Mouse (Mus musculus): Measurements from ENCODE around the gene Bri3.
A peak's percentile ranks its signal among the peaks of the same experiment; 100 is the strongest.

The Bri3 gene

DNA sequence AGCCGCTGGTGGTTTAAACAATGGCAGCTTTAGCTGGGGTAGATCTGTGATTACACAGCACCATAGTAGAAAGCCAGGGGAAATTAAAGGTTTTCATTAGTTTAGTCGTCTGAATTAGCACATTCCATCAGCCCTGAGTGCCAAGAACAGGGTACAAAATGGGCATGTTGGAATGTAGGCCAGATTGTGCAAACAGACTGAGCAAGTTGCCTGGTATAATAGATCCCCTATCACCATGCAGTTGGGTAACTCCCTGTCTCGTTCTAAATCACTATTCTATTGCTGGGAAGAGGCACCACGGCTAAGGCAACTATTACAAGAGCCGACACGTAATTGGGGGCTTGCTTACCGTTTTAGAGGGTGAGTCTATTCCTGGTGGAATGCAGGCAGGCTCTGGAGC, 9.5 kb upstream of the Bri3 start:
- no peak for DNase-seq (ENCODE audit: low spot score)

DNA sequence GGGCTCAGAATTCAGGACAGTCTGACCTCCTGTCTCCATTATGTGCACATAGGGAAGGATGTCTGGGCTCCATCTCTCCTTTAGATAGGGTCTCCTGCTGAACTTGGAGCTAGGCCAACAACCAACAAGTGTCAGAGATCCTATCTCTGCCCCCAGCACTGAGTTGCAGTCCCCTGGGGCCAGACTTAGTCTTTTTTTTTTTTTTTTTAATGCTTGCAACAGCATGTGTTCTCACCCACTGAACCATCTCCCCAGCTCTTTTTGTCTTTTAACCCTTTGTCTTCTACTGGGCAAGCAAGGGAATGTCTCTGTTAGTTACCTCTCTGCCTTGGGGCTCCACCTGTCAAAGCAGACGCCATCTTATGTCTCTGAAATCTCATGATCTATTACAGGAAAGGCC, 5.3 kb upstream of the Bri3 start:
- DNase-seq (ENCODE audit: low spot score), result no peak

DNA sequence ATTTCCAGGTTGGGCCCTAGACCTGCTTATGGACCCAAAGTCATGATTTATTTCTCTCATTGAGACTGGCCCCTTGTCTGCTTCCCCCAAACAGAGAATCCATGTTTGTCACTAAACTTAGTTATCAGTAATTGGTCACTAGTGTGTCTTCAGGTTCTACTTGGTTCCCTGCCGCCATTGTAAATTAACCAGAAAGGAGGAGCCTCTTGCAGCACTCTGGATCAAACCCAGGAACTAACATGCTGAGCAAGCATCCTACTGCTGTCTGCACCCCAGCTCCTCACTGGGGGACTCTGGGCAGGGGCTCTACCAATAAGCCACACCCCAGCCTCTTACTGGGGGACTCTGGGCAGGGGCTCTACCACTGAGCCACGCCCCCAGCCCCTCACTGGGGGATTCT, 1.4 kb downstream of the Bri3 start:
- no peak for DNase-seq (ENCODE audit: low spot score)

DNA sequence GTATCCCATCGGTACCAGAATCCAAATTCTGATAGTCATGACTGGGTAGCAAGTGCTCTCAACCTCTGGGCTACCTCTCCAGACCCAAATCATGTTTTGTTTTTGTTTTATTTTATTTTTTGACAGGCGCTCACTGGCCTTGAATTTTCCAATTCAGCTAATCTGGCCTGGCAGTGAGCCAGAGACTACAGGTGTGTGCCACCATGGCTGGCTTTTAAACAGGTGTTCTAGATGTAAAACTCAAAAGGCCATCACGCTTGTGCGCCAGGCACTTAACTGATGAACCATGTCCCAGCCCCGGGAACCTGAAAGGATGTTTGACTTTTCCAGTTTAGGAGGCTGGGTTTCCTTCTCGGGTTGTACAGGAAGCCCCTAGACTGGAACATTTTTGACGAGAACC, 2.4 kb downstream of the Bri3 start:
- DNase-seq (ENCODE audit: low spot score), result no peak

DNA sequence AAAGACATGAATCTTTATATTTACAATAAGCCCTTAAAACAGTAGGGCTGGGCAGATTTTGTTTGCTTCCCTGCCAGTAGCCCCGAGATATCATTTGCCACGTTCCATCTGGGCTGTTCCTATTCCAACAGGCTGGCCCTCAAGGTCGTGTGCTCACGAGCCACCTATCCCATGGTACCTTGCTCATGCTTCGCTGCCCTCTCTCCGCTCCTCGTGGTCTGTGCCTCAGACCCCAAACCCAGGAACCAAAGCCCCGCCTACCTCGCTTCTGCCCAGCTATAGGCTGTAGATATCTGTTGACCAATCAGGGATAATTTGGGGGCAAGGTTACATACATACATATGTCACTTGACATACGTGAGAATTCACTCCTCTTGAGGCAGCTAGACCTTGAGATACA, 3.1 kb downstream of the Bri3 start:
- DNase-seq (ENCODE audit: low spot score), result no peak

DNA sequence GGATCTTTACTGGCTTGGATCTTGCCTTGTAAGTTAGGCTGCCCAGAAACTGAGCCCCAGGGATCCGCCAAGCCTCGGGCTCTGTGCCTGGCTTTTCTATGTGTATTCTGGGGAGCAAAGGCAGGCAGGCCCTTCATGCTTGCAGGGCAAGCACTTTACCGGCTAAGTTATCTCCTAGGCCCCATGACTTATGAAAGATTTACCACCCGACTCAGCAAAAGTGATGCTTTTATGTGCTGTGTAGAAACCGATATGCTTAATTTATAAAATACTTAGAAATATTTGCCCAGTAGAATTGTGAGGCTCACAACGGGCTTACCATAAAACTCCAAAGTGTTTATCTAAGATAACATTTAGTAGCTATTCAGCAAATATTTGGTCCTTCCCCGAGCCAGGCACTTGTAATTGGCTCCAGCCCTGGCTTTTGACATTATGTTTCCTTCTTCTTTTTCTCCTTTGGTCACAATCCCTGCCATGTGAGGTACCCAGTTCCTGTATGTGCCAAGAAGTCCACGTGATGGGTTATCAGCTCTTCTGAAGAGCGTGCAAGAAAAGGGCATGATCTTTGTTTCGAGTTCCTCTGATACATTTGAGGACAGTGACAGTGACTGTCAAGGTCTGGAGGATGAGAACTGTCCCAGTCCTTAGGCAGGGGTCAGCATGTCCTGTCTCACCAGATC, 3.8 kb downstream of the Bri3 start:
- no peak for DNase-seq (ENCODE audit: low spot score)

DNA sequence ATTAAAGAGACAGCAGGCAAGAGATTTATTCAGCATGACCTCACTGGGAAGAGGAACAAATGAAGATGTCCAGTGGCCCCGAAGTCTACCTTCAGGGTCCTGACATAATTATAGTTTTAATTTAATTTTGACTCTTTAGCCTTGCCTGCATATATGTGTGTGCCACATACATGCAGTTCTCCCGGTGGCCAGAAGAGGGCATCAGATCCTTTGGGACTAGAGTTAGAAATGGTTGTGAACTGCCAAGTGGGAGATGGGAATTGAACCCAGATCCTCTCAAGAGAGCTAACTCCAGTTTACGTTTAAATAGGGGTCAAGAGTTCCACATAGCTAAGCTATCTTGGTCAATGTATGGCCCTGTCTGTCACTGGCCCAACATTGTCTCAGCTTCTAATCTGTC, 5.6 kb downstream of the Bri3 start:
- no peak for DNase-seq (ENCODE audit: low spot score)

DNA sequence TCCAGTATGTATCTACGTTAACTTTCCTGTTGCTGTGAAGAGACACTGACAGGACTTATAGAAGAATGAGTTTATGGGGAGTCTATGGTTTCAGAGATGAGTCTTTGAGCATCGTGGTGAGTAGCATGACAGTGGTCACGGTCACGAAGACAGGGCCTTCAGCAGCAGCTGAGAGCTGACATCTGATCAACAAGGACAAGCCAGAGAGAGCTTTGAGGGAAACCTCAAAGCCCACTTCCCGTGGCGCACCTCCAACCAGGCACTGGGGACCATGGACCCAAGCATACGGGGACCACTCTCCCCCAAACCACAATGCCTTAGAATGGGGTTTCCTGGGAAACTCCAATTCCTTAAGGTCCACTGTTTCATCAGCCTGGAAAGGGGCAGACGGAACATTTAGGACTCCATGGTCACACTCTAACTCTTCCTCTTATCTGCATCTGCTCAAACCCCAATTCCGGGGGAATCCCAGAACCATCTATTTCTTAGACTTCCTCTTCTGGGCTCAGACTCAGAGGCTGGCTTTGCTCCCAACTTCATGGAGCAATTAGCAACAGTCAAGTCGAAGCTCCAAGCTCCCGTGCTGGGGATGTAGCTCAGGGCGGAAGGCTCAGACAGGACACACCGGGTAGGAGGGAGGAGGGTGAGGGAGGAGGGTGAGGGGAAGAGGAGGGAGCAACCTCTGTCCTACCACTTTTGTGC, 7.8 kb downstream of the Bri3 start:
- DNase-seq (ENCODE audit: low spot score), result no peak

DNA sequence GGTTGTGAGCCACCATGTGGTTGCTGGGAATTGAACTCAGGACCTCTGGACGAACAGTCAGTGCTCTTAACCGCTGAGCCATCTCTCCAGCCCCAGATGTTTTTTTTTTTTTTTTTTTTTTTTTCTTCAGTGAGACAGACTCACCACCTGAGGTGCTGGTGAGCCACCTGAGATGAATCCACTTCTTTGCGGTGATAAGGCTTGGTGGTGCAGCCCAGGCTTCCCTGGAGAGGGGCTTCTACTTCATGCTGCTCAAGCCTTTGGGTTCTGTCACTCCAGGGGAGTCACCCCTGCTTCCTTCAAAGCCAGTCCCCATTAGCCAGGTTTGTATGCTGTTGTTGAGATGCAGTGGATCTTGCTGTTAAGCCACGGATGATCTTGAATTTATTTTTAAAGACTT, 9.0 kb downstream of the Bri3 start:
- no peak for DNase-seq (ENCODE audit: low spot score)

DNA sequence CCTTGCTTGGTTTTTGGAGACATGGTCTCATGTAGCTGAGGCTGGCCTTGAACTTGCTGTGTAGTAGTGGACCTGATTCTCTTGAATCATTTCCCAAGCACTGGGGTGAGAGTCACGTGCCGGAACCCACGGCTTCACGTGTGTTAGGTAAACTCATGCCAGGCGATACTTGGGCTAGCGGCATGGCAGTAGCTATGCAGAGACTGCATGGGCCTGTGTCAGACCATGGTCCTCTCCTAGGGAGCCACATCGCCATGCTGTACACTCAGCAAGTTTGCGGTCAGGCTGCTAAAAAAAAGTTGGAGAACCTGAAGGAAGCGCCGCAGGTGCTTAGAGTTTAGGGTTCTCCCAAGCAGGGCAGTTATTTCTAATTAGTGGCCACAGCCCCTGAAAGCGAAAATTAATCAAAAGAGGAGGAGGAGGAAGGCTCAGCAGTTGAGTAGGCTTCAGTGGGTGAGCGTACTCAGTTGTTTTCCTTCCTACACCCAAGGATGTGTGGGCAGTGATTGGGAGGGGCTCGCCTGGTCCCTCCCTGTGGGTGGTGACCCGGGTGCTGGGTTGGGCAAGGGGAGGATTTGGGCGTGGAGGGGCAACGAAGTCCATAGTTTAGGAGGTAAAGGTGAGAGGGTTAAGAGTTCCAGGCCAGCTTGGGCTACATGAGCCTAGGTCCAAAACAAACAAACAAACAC, 10.0 kb downstream of the Bri3 start:
- no peak for DNase-seq (ENCODE audit: low spot score)

DNA sequence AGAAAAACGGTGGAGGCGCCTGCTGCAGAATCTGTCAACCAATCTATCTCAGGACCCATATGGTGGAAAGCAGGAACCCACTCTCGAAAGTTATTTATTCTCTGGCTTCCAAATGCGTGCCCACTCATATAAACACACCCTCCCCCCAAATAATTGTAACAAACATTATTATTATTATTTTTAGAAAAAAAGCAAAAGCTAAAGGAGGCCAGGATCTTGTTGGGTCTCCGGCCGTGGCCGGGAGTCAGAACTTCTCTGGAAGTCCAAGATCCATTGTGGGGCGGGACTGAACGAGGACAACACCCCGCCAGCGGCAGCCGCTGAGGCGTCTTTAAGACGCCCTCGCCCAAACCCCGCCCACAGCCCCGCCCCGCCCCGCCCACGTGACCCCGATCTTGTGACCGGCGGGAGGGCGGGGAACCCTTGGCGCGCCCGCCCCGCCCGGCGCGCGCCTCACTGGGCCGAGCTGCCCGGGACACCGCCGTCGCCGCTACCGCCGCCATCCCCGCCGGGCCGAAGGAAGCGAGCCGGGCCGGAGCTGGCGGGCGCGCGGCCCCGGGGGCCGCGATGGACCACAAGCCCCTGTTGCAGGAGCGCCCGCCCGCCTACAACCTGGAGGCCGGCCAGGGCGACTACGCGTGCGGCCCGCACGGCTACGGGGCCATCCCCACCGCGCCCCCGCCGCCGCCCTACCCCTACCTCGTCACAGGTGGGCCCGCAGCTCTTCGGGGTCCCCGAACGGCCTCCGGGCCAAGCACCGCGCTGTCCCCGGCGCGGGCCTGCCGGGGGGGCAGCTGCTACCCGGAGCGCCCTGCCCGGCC, 10.8 kb downstream of the Bri3 start:
- DNase-seq (ENCODE audit: low spot score), result peak; percentile 89

DNA sequence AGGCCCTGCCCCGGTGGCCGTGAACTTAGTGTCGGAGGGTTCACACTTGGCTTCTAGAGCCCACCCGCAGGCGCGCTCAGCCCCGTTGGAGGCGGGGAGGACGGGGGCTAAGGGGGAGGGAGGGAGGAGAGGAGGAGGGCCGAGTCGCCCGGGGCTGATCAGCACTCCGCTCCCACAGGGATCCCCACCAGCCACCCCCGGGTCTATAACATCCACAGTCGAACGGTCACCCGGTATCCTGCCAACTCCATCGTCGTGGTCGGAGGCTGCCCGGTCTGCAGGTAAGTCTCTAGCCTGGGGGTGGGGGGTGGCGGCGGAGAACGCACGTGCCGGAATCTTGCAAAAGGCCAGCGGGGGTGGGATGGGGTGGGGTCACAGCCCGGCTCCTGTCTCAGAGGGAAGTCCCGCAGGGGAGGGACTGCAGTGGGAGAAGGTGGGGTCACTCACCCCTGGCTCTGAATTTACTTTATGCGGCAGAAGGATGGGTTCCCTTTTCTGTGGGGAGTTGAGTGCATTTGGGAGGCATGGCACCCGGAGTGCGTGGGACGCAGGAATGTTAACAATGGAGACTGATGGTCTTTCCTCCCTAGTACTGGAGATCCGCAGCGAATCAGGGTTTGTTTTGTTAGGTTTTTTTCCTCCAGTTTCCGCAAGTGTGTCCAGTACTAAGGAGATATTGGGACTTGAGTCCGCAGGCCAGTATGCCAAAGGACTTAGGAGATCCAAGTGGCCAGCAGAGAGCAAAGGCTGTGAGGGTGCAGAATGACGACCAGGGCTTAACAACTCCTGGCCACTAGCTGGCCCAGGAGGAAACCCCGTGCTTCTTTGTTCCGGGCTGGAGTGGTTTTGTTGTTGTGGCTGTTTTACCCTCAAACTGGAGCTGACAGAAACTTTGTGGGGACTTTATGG, 11.6 kb downstream of the Bri3 start:
- DNase-seq (ENCODE audit: low spot score), result peak; percentile 71

DNA sequence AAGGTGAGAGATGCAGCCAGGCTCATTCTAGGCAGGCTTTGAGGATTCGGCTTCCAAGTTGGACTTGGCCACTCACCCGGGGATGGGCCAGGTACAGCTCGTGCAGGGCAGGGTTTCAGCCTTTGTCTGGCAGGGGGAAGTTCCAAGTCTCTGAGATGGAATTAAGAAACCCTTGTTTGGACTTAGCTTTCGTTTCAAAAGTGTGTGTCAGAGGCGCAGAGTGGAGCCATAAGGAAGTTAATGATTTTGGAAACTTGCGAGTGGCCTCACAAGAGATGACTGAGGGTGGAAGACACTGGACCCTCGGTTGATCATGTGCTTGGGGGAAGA, 12.3 kb downstream of the Bri3 start:
- DNase-seq (ENCODE audit: low spot score), result no peak

DNA sequence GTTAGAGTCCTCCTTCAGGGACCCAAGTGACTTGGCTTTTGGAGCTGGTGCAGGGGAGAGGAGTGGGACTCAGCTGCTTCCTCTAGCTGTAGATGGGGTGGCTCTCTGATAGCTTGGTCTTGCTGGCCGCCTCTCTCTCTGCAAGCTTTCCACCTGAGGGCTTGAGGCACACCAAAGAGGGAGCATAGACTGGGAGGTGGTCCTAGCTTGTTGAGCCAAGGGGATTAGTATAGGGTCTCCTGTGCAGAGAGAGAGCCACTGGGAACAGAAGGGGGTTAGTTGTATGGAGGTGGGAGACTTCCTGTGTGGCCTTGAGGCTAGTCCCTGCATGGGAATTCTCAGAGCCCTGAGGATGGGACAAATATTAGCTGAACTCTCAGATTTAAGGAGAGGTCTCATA, 12.7 kb downstream of the Bri3 start:
- DNase-seq (ENCODE audit: low spot score), result no peak

DNA sequence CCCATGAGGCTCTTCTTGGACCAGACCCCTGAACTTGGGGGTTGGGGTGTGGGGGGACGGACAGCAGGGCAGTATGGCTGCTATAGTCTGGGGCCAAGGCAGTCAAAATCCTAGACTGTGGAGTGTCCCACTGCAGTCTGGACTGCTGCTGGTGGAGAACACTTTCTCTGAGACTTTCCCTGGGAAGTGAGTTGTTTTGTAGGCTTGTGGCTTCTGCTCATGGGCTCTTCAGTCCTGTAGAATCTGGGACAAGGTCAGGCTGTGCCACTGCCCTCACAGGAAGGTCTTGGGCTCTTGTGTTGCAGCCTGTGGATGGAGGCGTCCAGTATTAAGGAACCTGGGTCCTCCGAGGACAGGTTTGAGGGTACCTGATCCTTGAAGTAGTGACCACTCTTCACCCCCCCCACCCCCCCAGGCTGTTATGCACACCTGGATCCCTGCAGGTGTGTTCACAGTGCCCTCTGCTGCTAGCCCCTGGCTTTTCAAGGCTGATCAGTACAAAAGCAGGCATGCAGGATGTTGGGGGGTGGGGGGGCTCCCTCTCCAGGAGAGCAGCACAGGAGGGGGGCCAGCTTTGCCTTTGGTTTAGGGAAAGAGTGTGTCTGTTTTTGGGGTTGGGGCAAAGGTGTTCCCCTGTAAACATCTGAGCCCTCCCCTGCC, 13.3 kb downstream of the Bri3 start:
- no peak for DNase-seq (ENCODE audit: low spot score)

DNA sequence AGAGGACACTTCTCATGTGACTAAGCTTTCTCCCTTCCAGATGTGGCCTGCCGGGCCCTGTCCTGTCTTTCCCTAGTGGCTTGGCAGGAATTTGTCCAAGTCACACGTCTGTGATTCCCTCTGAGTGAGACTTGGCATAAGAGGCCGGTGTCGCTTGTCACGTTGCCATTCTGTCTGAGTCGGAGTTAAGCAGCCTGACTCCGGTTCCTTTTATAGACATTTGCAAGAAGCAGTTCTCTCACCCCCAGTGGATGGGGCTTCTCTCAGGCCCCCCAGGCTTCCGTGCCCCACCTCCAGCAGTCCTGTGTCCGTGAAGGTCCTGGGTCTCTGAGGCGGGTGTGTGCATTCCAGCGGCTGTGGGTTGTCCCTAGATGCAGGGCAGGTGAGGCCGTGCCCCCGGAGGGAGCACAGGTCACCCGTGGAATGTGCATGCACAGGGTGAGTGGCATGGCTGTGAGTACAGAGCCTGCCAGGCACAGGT, 13.9 kb downstream of the Bri3 start:
- no peak for DNase-seq (ENCODE audit: low spot score)

DNA sequence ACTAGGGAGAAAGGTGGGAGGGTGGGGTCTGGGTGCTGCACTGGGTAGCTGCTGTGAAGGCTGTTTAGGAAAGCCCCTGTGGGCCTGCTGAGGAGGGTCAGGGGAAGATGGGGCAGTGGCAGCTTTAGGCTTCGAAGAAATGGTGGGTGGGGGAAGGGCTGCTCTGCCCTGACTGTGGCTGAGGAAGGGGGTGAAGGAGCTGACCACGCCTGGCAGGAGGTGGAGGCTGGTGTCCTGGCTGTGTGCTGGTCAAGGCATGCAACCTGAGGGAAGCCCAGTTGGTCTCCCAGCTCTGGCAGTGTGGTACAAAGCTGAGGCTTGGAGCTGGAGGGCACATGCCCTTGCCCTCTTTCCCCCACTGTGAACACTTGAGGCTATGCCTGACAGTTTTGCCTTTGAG, 14.4 kb downstream of the Bri3 start:
- no peak for DNase-seq (ENCODE audit: low spot score)

DNA sequence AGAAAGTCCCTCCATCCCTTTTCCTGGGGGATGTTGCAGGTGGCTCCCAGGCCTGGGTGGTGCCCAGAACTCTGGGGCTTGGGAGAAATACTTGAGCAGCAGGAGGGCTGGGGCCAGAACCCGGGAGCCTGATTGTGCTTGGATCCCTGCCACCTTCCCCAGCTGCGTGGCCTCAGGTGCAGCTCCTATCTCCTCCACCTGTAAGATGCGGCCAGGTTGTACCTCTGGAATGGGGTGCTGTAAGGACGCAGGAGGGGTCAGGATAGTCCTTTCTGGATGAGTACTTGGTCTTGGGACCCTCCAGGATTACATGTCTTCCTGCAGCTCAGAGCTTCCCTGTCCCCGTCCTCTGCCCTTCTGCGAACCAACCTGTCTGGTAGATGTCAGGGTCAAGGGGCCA, 15.0 kb downstream of the Bri3 start:
- no peak for DNase-seq (ENCODE audit: low spot score)

DNA sequence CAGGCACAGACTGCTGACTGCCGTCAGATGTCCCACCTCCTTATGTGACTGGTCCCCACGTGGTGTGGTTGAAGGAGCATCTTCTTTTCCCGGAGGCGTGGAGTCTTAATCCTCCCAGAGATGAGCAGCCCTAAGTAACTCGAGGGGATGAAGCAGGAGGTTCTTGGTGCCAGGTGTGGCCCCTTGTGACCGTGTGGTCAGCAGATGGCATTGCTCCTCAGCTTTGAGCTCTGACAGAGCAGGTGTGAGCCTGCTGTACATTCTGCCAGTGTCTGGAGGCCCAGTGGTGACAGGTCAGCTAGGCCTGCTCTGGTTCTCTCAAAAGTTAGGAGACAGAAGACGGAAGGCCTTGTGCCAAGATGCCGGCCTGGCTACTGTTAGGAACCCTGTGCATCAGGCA, 16.2 kb downstream of the Bri3 start:
- DNase-seq (ENCODE audit: low spot score), result no peak

DNA sequence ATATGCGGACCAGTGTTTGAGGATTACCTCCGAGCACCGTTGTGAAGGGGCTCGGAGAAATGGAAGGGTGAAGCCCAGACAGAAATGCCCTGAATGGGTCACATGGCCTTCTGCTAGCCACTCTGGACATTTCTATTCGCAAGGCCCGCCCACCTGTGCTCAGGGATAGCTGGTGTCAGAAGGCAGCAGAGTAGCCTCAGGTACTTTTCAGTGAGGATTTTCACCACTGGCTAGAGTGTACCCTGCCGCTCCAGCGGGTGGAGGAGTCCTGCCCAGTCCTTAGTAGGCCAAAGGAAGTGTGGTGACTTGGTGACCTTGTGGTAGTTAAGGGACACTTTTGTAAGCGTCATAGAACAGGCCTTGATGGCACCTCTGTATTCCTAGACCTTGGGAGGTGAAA, 17.1 kb downstream of the Bri3 start:
- no peak for DNase-seq (ENCODE audit: low spot score)

DNA sequence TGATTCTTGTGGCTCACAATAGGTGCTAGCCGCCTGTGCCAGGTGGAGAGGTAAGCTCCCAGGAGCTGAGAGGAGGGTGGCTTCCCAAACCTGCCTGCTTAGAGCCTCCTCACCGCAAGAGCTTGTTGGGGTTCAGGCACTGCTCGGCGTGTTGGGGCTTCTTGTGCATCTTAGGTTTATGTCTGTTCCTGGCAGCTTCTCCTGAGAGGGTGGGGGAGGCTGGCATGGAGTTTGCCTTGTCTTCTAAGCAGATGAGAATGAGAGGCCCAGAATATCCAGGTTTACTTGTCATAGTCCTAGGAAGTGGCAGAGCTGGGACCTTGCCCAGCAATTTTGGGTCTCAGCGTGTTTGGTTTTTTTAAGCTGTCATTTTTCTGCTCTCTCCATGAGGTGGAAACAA, 17.6 kb downstream of the Bri3 start:
- DNase-seq (ENCODE audit: low spot score), result no peak

All from retina, embryonic 14.5 days (tissue).